Mouse (Mus musculus) frontal cortex, adult 2 months (tissue): ENCODE results near the gene Trmt112. TPM values are rescaled to one million over a fixed set of nuclear protein-coding genes. Genes with fewer than 3 reads are reported as not detected.

ENCODE experiments used
- DNase-seq, 2 experiments: peaks; one replicate each; pipeline ENCODE4 v3.0.0; 2022; ENCODE audit warnings: low spot score in 1 of 2; ENCODE audit errors: extremely low spot score in 1 of 2
- polyA plus RNA-seq: library from polyadenylated mRNA; depleted of rRNA; stranded (reverse); fragments of >200 nt; gene quantifications from 2 replicates; pipeline ENCODE4 v1.2.3, GENCODE M21; 2012; rRNA removed

Gene Trmt112
- polyA plus RNA-seq, 1 experiment = 89.9 TPM

- no peak for DNase-seq
These were observed 33.3 kb downstream of the Trmt112 start for GRCm38 (mm10) chr19:6942764-6943163.

GRCm38 (mm10) chr19:6943709-6944108, 34.2 kb downstream of the Trmt112 start:
- DNase-seq = no peak

GRCm38 (mm10) chr19:6947742-6948141, 38.2 kb downstream of the Trmt112 start:
- no peak for DNase-seq

- no peak for DNase-seq
These were observed 38.7 kb downstream of the Trmt112 start for GRCm38 (mm10) chr19:6948186-6948585.

- DNase-seq = no peak
These were observed 40.0 kb downstream of the Trmt112 start for GRCm38 (mm10) chr19:6949532-6949931.

- DNase-seq = no peak
These were observed 40.5 kb downstream of the Trmt112 start for GRCm38 (mm10) chr19:6949951-6950350.

- DNase-seq = peak in 1 of 2 experiments; percentile 74
These were observed 41.2 kb downstream of the Trmt112 start for GRCm38 (mm10) chr19:6950613-6951153.

- DNase-seq = peak; percentile 93 to 97
These were observed 42.0 kb downstream of the Trmt112 start for GRCm38 (mm10) chr19:6951381-6951968.

GRCm38 (mm10) chr19:6951994-6952711, 42.7 kb downstream of the Trmt112 start:
- DNase-seq = peak in 1 of 2 experiments; percentile 70

- no peak for DNase-seq
These were observed 43.2 kb downstream of the Trmt112 start for GRCm38 (mm10) chr19:6952712-6953037.

- DNase-seq = no peak
These were observed 44.5 kb downstream of the Trmt112 start for GRCm38 (mm10) chr19:6954046-6954445.

- no peak for DNase-seq
These were observed 45.9 kb downstream of the Trmt112 start for GRCm38 (mm10) chr19:6955424-6955823.

- no peak for DNase-seq
These were observed 47.0 kb downstream of the Trmt112 start for GRCm38 (mm10) chr19:6956461-6956860.

Other genes with a start within 250 kb of the Trmt112 start
- 34.1 and 36.9 TPM in 2 replicates for gene Rps6ka4, start 69.1 kb upstream of the Trmt112 start, polyA plus RNA-seq
- gene Ccdc88b, start 51.5 kb upstream of the Trmt112 start, polyA plus RNA-seq = 2.5 and 3.8 TPM in 2 replicates
- gene Prdx5, start 408 bp downstream of the Trmt112 start, polyA plus RNA-seq = 322 and 340 TPM in 2 replicates
- 67.7 and 70.5 TPM in 2 replicates for gene Esrra, start 12.1 kb downstream of the Trmt112 start, polyA plus RNA-seq
- 11.9 and 16.0 TPM in 2 replicates for gene Catsperz, start 15.7 kb downstream of the Trmt112 start, polyA plus RNA-seq
- 22.3 and 30.5 TPM in 2 replicates for gene Kcnk4, start 24.8 kb downstream of the Trmt112 start, polyA plus RNA-seq
- 55.1 and 65.8 TPM in 2 replicates for gene Bad, start 32.2 kb downstream of the Trmt112 start, polyA plus RNA-seq
- 105 TPM in 2 replicates for gene Gpr137, start 32.8 kb downstream of the Trmt112 start, polyA plus RNA-seq
- 56.4 and 59.8 TPM in 2 replicates for gene Ppp1r14b, start 65.3 kb downstream of the Trmt112 start, polyA plus RNA-seq
- 19.6 and 21.8 TPM in 2 replicates for gene Plcb3, start 66.8 kb downstream of the Trmt112 start, polyA plus RNA-seq
- 207 and 212 TPM in 2 replicates for gene Fkbp2, start 70.8 kb downstream of the Trmt112 start, polyA plus RNA-seq
- 102 and 108 TPM in 2 replicates for gene Vegfb, start 78.0 kb downstream of the Trmt112 start, polyA plus RNA-seq
- gene Dnajc4, start 82.9 kb downstream of the Trmt112 start, polyA plus RNA-seq = 36.7 and 39.6 TPM in 2 replicates
- 12.5 and 12.9 TPM in 2 replicates for gene Nudt22, start 86.4 kb downstream of the Trmt112 start, polyA plus RNA-seq
- gene Trpt1, start 86.4 kb downstream of the Trmt112 start, polyA plus RNA-seq = 24.7 and 25.4 TPM in 2 replicates
- 5.1 and 5.5 TPM in 2 replicates for gene Fermt3, start 109.8 kb downstream of the Trmt112 start, polyA plus RNA-seq
- 141 and 148 TPM in 2 replicates for gene Stip1, start 130.3 kb downstream of the Trmt112 start, polyA plus RNA-seq
- 22.3 and 27.2 TPM in 2 replicates for gene Macrod1, start 147.1 kb downstream of the Trmt112 start, polyA plus RNA-seq
- 8.1 TPM in 2 replicates for gene Flrt1, start 196.0 kb downstream of the Trmt112 start, polyA plus RNA-seq